Mouse (Mus musculus): ENCODE data around the gene Zscan20.

The Zscan20 gene

GRCm38 (mm10) chr4:128609925-128610402, at the start of gene Zscan20:
Zscan20 (minus strand) TSS chr4:128610098.
- peak; percentile 90 for DNase-seq (ENCODE audit: low spot score)

- DNase-seq (ENCODE audit: low spot score) = no peak
Observed at GRCm38 (mm10) chr4:128655446-128655845, 45.5 kb upstream of the Zscan20 start.

- peak; percentile 94 for DNase-seq (ENCODE audit: low spot score)
Observed at GRCm38 (mm10) chr4:128654505-128655381, 44.8 kb upstream of the Zscan20 start, which contains the start of gene Phc2. Phc2 (plus strand) TSS chr4:128654702.

- no peak for DNase-seq (ENCODE audit: low spot score)
Observed at GRCm38 (mm10) chr4:128652584-128653298, 42.8 kb upstream of the Zscan20 start.

- no peak for DNase-seq (ENCODE audit: low spot score)
Observed at GRCm38 (mm10) chr4:128651530-128651929, 41.6 kb upstream of the Zscan20 start.

GRCm38 (mm10) chr4:128648567-128649255, 38.8 kb upstream of the Zscan20 start:
- DNase-seq (ENCODE audit: low spot score) = no peak

- DNase-seq (ENCODE audit: low spot score) = no peak
Observed at GRCm38 (mm10) chr4:128646762-128647161, 36.9 kb upstream of the Zscan20 start.

GRCm38 (mm10) chr4:128645896-128646295, 36.0 kb upstream of the Zscan20 start:
- DNase-seq (ENCODE audit: low spot score) = no peak

GRCm38 (mm10) chr4:128641766-128642717, 32.1 kb upstream of the Zscan20 start:
- no peak for DNase-seq (ENCODE audit: low spot score)

- no peak for DNase-seq (ENCODE audit: low spot score)
Observed at GRCm38 (mm10) chr4:128638265-128638923, 28.5 kb upstream of the Zscan20 start.

- no peak for DNase-seq (ENCODE audit: low spot score)
Observed at GRCm38 (mm10) chr4:128637250-128637649, 27.4 kb upstream of the Zscan20 start.

GRCm38 (mm10) chr4:128635894-128636585, 26.1 kb upstream of the Zscan20 start:
- DNase-seq (ENCODE audit: low spot score) = no peak

GRCm38 (mm10) chr4:128635451-128635850, 25.6 kb upstream of the Zscan20 start:
- DNase-seq (ENCODE audit: low spot score) = no peak

- no peak for DNase-seq (ENCODE audit: low spot score)
Observed at GRCm38 (mm10) chr4:128621109-128621508, 11.2 kb upstream of the Zscan20 start.

GRCm38 (mm10) chr4:128620572-128620971, 10.7 kb upstream of the Zscan20 start:
- DNase-seq (ENCODE audit: low spot score) = no peak

GRCm38 (mm10) chr4:128618963-128619362, 9.1 kb upstream of the Zscan20 start:
- no peak for DNase-seq (ENCODE audit: low spot score)

- no peak for DNase-seq (ENCODE audit: low spot score)
Observed at GRCm38 (mm10) chr4:128618246-128618911, 8.5 kb upstream of the Zscan20 start, which contains the start of gene Tlr12. Tlr12 (minus strand) TSS chr4:128618619.

GRCm38 (mm10) chr4:128617363-128618120, 7.6 kb upstream of the Zscan20 start:
- DNase-seq (ENCODE audit: low spot score) = no peak

- DNase-seq (ENCODE audit: low spot score) = no peak
Observed at GRCm38 (mm10) chr4:128615761-128616160, 5.9 kb upstream of the Zscan20 start.

All from testis, postnatal 10 days (tissue).